In the genomic region with DNA sequence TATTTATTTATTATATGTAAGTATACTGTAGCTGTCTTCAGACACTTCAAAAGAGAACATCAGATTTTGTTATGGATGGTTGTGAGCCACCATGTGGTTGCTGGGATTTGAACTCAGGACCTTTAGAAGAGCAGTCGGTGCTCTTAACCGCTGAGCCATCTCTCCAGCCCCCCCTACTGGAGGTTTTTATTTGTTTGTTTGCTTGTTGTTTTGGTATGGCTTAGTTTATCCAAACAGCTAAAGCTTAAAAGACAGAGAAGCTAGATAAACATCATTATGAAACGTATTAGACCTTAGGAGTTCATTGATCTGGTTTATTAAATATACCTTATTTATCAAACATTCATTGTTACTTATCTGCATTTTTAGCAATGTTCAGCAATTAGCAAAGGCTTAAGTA, we compare ENCODE assay signal across 2 mouse cellular contexts. TPM values are rescaled to one million over a fixed set of nuclear protein-coding genes. Genes with fewer than 3 reads are reported as not detected.
"Had no signal": no experiment of that assay in that cellular context is flagged by ENCODE, and none has a peak within 500 bp of the region (broad histone marks: within the 10 kb centered on the region; RNA-seq: fewer than 3 reads in every experiment).

No protein-coding gene starts in this region.

RNA-seq across cellular contexts. Expression of gene Cdh1, which starts 7.5 kb away (rescaled TPM):
- total RNA-seq: heart, adult 2 months; heart, postnatal 36 days had no signal
